Mouse (Mus musculus): ENCODE results near the gene Sergef.

DNA sequence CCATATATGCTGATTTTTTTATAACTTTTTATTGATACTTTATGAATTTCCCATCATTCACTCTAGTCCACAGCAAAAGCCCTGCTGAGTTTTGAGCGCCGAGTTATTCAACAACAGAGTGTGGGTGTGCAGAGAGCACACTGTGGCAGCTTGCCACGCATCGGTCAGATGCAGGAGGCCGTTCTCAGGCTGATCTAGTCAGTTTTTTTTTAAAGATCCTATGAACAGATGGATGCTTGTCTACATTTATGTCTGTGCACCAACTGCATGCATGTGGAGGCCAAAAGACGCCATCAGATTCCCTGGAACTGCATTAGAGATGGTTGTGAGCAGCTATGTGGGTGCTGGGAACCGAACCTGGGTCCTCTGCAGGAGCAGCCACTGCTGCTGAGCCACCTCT is 35.5 kb upstream of the Sergef start:
- TF ChIP-seq CTCF (IDR thresholded peaks at IDR 0.05; ENCODE audit: low read depth) (no peak), EP300 (IDR thresholded peaks at IDR 0.05; ENCODE audit: low read depth) (no peak)
